Mouse (Mus musculus): ENCODE data around the gene Marc1.

- no peak for TF ChIP-seq CTCF (IDR thresholded peaks at IDR 0.05; ENCODE audit: low read depth)
- no peak for TF ChIP-seq EP300 (IDR thresholded peaks at IDR 0.05; ENCODE audit: low read depth)
Measured at GRCm38 (mm10) chr1:184761988-184762387, 49.1 kb downstream of the Marc1 start.
